Mouse (Mus musculus): ENCODE measurements around the gene Zdhhc3. TPM values are rescaled to one million over a fixed set of nuclear protein-coding genes. Genes with fewer than 3 reads are reported as not detected.

Zdhhc3 gene
- polyA plus RNA-seq (2012; rRNA removed), result 173 and 229 TPM in 2 replicates

DNA sequence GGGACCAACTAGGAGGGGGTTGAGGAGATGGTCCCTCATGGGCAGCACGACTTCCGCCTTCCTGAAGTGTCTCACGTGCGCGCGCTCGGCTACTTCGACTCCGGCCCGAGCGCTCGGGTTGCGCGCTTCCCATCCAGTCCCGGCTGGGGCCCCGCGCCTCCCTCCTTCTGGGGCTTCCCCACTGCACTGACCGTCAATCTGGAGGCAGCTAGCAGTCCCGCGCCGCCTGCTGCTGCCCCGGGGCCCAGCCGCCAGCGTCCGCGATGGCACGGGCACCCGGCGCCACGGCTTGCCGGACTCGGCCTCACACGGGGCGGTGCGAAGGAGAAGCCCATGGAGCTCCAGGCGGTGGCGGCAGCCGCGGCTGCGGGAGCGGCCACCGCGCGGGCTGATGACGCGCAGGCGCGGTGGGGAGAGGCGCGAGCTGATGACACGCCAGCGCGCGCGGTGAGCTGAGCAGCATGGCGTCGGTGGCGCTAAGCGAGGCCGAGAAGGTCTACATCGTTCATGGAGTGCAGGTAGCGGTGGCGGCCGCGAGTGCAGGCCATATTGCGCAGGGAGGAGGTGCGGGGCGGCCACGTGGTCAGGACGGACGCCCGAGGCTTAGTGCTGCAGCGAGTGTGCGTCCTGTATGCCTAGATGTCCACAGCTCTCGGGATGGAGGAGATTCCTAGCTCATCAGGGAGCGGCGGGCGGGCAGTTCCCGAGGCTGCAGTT, at the start of gene Zdhhc3, which contains the start of gene Exosc7:
Gene Zdhhc3, minus strand, starts transcription at position 401 of the 717 bp plus-strand sequence.
Gene Exosc7, plus strand, starts transcription at position 411 of the 717 bp plus-strand sequence.
- under 1% methylated on average over 79 of the region's 79 CpGs for WGBS
- peak; percentile 81 for DNase-seq
- Histone ChIP-seq H3K27ac (ENCODE audit: control insufficient read depth, insufficient read depth, low read length) (no peak within 1 kb of the TSS), H3K4me3 (ENCODE audit: control insufficient read depth, insufficient read depth, low read length) (peak within 1 kb of the TSS; percentile 96), H3K4me1 (replicated peaks; ENCODE audit: control insufficient read depth, insufficient read depth, low read length) (peaks cover 10% of the 10 kb centered on the region), H3K27me3 (ENCODE audit: control insufficient read depth, insufficient read depth, low read length) (no peaks in the 10 kb centered on the region), H3K36me3 (ENCODE audit: control insufficient read depth, insufficient read depth, low read length) (no peaks in the 10 kb centered on the region)
- TF ChIP-seq CTCF (IDR thresholded peaks at IDR 0.05; ENCODE audit: borderline replicate concordance, control insufficient read depth, extremely low read depth, insufficient read depth, low read length, poor library complexity) (no peak; the same call in 1 of the 2 replicates), POLR2A (IDR thresholded peaks at IDR 0.05; ENCODE audit: control insufficient read depth, extremely low read depth, insufficient read depth, low read length, poor library complexity) (peak; percentile 83)

- Histone ChIP-seq H3K27ac (ENCODE audit: control insufficient read depth, insufficient read depth, low read length) (no peak overlapping the region), H3K4me1 (replicated peaks; ENCODE audit: control insufficient read depth, insufficient read depth, low read length) (peaks cover 3% of the 10 kb centered on the region; the same call in 1 of the 2 replicates), H3K4me3 (ENCODE audit: control insufficient read depth, insufficient read depth, low read length) (no peak overlapping the region), H3K36me3 (ENCODE audit: control insufficient read depth, insufficient read depth, low read length) (no peaks in the 10 kb centered on the region), H3K27me3 (ENCODE audit: control insufficient read depth, insufficient read depth, low read length) (no peaks in the 10 kb centered on the region)
- no peak for DNase-seq
- TF ChIP-seq POLR2A (IDR thresholded peaks at IDR 0.05; ENCODE audit: control insufficient read depth, extremely low read depth, insufficient read depth, low read length, poor library complexity) (no peak), CTCF (IDR thresholded peaks at IDR 0.05; ENCODE audit: borderline replicate concordance, control insufficient read depth, extremely low read depth, insufficient read depth, low read length, poor library complexity) (no peak)
- 81% methylated on average over 2 of the region's 2 CpGs for WGBS
These were observed 48.8 kb upstream of the Zdhhc3 start for GRCm38 (mm10) chr9:123161792-123162191.

- H3K4me1 ChIP-seq (replicated peaks; ENCODE audit: control insufficient read depth, insufficient read depth, low read length), result peaks cover 3% of the 10 kb centered on the region; the same call in 1 of the 2 replicates
- no peaks in the 10 kb centered on the region for H3K27me3 ChIP-seq (ENCODE audit: control insufficient read depth, insufficient read depth, low read length)
- H3K4me3 ChIP-seq (ENCODE audit: control insufficient read depth, insufficient read depth, low read length), result no peak overlapping the region
- H3K27ac ChIP-seq (ENCODE audit: control insufficient read depth, insufficient read depth, low read length), result no peak overlapping the region
- H3K36me3 ChIP-seq (ENCODE audit: control insufficient read depth, insufficient read depth, low read length), result no peaks in the 10 kb centered on the region
- no peak for TF ChIP-seq CTCF (IDR thresholded peaks at IDR 0.05; ENCODE audit: borderline replicate concordance, control insufficient read depth, extremely low read depth, insufficient read depth, low read length, poor library complexity)
- TF ChIP-seq POLR2A (IDR thresholded peaks at IDR 0.05; ENCODE audit: control insufficient read depth, extremely low read depth, insufficient read depth, low read length, poor library complexity), result no peak
- WGBS, result 64% methylated on average over 7 of the region's 7 CpGs
- peak; percentile 44 for DNase-seq
These were observed 46.3 kb upstream of the Zdhhc3 start for GRCm38 (mm10) chr9:123159330-123159729.

- Histone ChIP-seq H3K27me3 (ENCODE audit: control insufficient read depth, insufficient read depth, low read length) (no peaks in the 10 kb centered on the region), H3K4me1 (replicated peaks; ENCODE audit: control insufficient read depth, insufficient read depth, low read length) (peaks cover 3% of the 10 kb centered on the region; the same call in 1 of the 2 replicates), H3K4me3 (ENCODE audit: control insufficient read depth, insufficient read depth, low read length) (no peak overlapping the region), H3K36me3 (ENCODE audit: control insufficient read depth, insufficient read depth, low read length) (no peaks in the 10 kb centered on the region), H3K27ac (ENCODE audit: control insufficient read depth, insufficient read depth, low read length) (no peak overlapping the region)
- DNase-seq, result peak; percentile 54
- TF ChIP-seq POLR2A (IDR thresholded peaks at IDR 0.05; ENCODE audit: control insufficient read depth, extremely low read depth, insufficient read depth, low read length, poor library complexity), result no peak
- no peak for TF ChIP-seq CTCF (IDR thresholded peaks at IDR 0.05; ENCODE audit: borderline replicate concordance, control insufficient read depth, extremely low read depth, insufficient read depth, low read length, poor library complexity)
- 45% methylated on average over 8 of the region's 8 CpGs for WGBS
These were observed 45.3 kb upstream of the Zdhhc3 start for GRCm38 (mm10) chr9:123158125-123158836.

GRCm38 (mm10) chr9:123157699-123158098, 44.7 kb upstream of the Zdhhc3 start:
- H3K4me1 ChIP-seq (replicated peaks; ENCODE audit: control insufficient read depth, insufficient read depth, low read length), result peaks cover 3% of the 10 kb centered on the region; the same call in 1 of the 2 replicates
- DNase-seq, result no peak
- no peak for TF ChIP-seq POLR2A (IDR thresholded peaks at IDR 0.05; ENCODE audit: control insufficient read depth, extremely low read depth, insufficient read depth, low read length, poor library complexity)

DNA sequence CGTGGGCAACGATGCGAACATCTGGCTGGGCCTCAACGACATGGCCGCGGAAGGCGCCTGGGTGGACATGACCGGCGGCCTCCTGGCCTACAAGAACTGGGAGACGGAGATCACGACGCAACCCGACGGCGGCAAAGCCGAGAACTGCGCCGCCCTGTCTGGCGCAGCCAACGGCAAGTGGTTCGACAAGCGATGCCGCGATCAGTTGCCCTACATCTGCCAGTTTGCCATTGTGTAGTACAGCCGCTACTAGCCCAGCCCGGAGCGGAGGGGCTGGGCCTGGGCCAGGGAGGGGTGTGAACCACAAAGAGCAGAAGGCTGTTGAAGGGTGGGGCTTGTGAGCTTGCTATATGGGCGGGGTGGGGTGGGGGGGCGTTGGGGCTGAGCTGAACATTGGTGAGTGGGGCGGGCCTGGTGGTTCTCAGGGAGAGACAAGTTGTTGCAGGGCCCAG, 43.9 kb upstream of the Zdhhc3 start:
- no peak for TF ChIP-seq POLR2A (IDR thresholded peaks at IDR 0.05; ENCODE audit: control insufficient read depth, extremely low read depth, insufficient read depth, low read length, poor library complexity)
- TF ChIP-seq CTCF (IDR thresholded peaks at IDR 0.05; ENCODE audit: borderline replicate concordance, control insufficient read depth, extremely low read depth, insufficient read depth, low read length, poor library complexity), result no peak
- Histone ChIP-seq H3K27me3 (ENCODE audit: control insufficient read depth, insufficient read depth, low read length) (no peaks in the 10 kb centered on the region), H3K36me3 (ENCODE audit: control insufficient read depth, insufficient read depth, low read length) (no peaks in the 10 kb centered on the region), H3K4me3 (ENCODE audit: control insufficient read depth, insufficient read depth, low read length) (no peak overlapping the region), H3K4me1 (replicated peaks; ENCODE audit: control insufficient read depth, insufficient read depth, low read length) (peaks cover 5% of the 10 kb centered on the region), H3K27ac (ENCODE audit: control insufficient read depth, insufficient read depth, low read length) (no peak overlapping the region)
- peak; percentile 58 for DNase-seq
- 93% methylated on average over 30 of the region's 30 CpGs for WGBS

More at GRCm38 (mm10) chr9:123157699-123158098, 44.7 kb upstream of the Zdhhc3 start:
- H3K27me3 ChIP-seq (ENCODE audit: control insufficient read depth, insufficient read depth, low read length), result no peaks in the 10 kb centered on the region
- no peaks in the 10 kb centered on the region for H3K36me3 ChIP-seq (ENCODE audit: control insufficient read depth, insufficient read depth, low read length)
- no peak overlapping the region for H3K27ac ChIP-seq (ENCODE audit: control insufficient read depth, insufficient read depth, low read length)
- H3K4me3 ChIP-seq (ENCODE audit: control insufficient read depth, insufficient read depth, low read length), result no peak overlapping the region
